Mouse (Mus musculus): ENCODE measurements around the gene 4933402E13Rik. TPM values are rescaled to one million over a fixed set of nuclear protein-coding genes. Genes with fewer than 3 reads are reported as not detected.

The 4933402E13Rik gene
- polyA plus RNA-seq (2012; rRNA removed) (0.05 and 0.14 TPM in 2 replicates), polyA plus RNA-seq (2014; fragmentation: Nextera tagmentation; extraction: Ambion mirVana) (not detected in 2 replicates)

- no peaks in the 10 kb centered on the region for H3K4me1 ChIP-seq (ENCODE audit: control insufficient read depth, insufficient read depth, low read length)
Measured at GRCm38 (mm10) chrX:62283199-62283598, at the start of gene 4933402E13Rik. TSS of gene 4933402E13Rik (plus strand) at chrX:62283499.

More at GRCm38 (mm10) chrX:62283199-62283598, at the start of gene 4933402E13Rik:
- WGBS, result 83% methylated on average over 8 of the region's 8 CpGs
- ATAC-seq (ENCODE audit: low FRiP score, low read depth) (no peak), DNase-seq (ENCODE audit: low spot score) (no peak)
- Histone ChIP-seq H3K9ac (ENCODE audit: low read depth, low read length, severe bottlenecking) (no peak within 1 kb of the TSS), H3K9me3 (ENCODE audit: control insufficient read depth, low read length) (no peaks in the 10 kb centered on the region), H3K36me3 (ENCODE audit: control insufficient read depth, insufficient read depth, low read length) (no peaks in the 10 kb centered on the region), H3K27ac (replicated peaks; ENCODE audit: low read depth, low read length) (no peak within 1 kb of the TSS), H3K27me3 (ENCODE audit: control insufficient read depth, insufficient read depth, low read length) (no peaks in the 10 kb centered on the region), H3K4me3 (replicated peaks; ENCODE audit: low read length) (no peak within 1 kb of the TSS), H3K4me2 (replicated peaks; ENCODE audit: low read depth, low read length, severe bottlenecking) (no peak within 1 kb of the TSS)
- TF ChIP-seq POLR2A (IDR thresholded peaks at IDR 0.05; ENCODE audit: borderline replicate concordance, extremely low read depth, insufficient read depth, insufficient read length), result no peak

Other genes with a start within 250 kb of the 4933402E13Rik start
- gene 4931400O07Rik, start 184.5 kb downstream of the 4933402E13Rik start, polyA plus RNA-seq (2012; rRNA removed), result not detected in 2 replicates
- gene 4931400O07Rik, start 184.5 kb downstream of the 4933402E13Rik start, polyA plus RNA-seq (2014; fragmentation: Nextera tagmentation; extraction: Ambion mirVana), result not detected in 2 replicates